In genomic region chr16:32098897-32099637, GRCm38 (mm10) we compare ENCODE assay signal across 8 mouse cellular contexts. TPM values are rescaled to one million over a fixed set of nuclear protein-coding genes. Genes with fewer than 3 reads are reported as not detected.
A peak's percentile ranks its signal among the peaks of the same experiment; 100 is the strongest.
DNase-seq lines count a peak whose midpoint lies in the region; ATAC-seq and TF ChIP-seq lines count a peak whose summit lies in the region.

No protein-coding gene starts in this region.

- TF ChIP-seq CTCF in kidney, adult 2 months (conservative IDR thresholded peaks at IDR 0.05; ENCODE audit: insufficient read depth, insufficient read length, low read depth, low read length): no peak
- no peak; the same call in 1 of the 2 replicates for TF ChIP-seq CTCF in bone marrow, adult 2 months (IDR thresholded peaks at IDR 0.05; ENCODE audit: control insufficient read depth, insufficient read depth, low read length)

- ATAC-seq in hindbrain, embryonic 12.5 days (ENCODE audit: low FRiP score): peak; percentile 83

- H3K27me3 ChIP-seq in kidney, adult 2 months (replicated peaks; ENCODE audit: control insufficient read depth, insufficient read depth, low read length): no peaks in the 10 kb centered on the region
- H3K27me3 ChIP-seq in hindbrain, embryonic 12.5 days: no peaks in the 10 kb centered on the region
- no peaks in the 10 kb centered on the region for H3K27me3 ChIP-seq in midbrain, embryonic 10.5 days (ENCODE audit: low read depth, poor library complexity, severe bottlenecking)

- no peaks in the 10 kb centered on the region for H3K36me3 ChIP-seq in kidney, adult 2 months (ENCODE audit: control insufficient read depth, insufficient read depth, low read length)
- peaks cover 25% of the 10 kb centered on the region for H3K36me3 ChIP-seq in hindbrain, embryonic 12.5 days
- H3K36me3 ChIP-seq in midbrain, embryonic 10.5 days: peaks cover 45% of the 10 kb centered on the region

- TF ChIP-seq POLR2A in kidney, adult 2 months (IDR thresholded peaks at IDR 0.05; ENCODE audit: low read depth, low read length): no peak
- peak; percentile 45; the same call in 1 of the 2 replicates for TF ChIP-seq POLR2A in bone marrow, adult 2 months (IDR thresholded peaks at IDR 0.05; ENCODE audit: borderline replicate concordance, control insufficient read depth, low read depth, low read length)

- peak overlapping the region; percentile 86 for H3K9ac ChIP-seq in hindbrain, embryonic 12.5 days

- no peaks in the 10 kb centered on the region for H3K9me3 ChIP-seq in hindbrain, embryonic 12.5 days (replicated peaks)
- no peaks in the 10 kb centered on the region for H3K9me3 ChIP-seq in midbrain, embryonic 10.5 days (replicated peaks)

- peak overlapping the region; percentile 76 for H3K27ac ChIP-seq in kidney, adult 2 months (ENCODE audit: insufficient read depth, low read depth, low read length)
- peak overlapping the region; percentile 82 for H3K27ac ChIP-seq in bone marrow, adult 2 months (ENCODE audit: control insufficient read depth, insufficient read depth, low read depth, low read length, poor library complexity)
- H3K27ac ChIP-seq in hindbrain, embryonic 12.5 days: peak overlapping the region; percentile 87
- H3K27ac ChIP-seq in midbrain, embryonic 10.5 days (replicated peaks): peak overlapping the region; percentile 94

- H3K4me1 ChIP-seq in kidney, adult 2 months (ENCODE audit: control insufficient read depth, insufficient read depth, low read length): peaks cover 4% of the 10 kb centered on the region; the same call in 1 of the 2 replicates
- peaks cover 4% of the 10 kb centered on the region for H3K4me1 ChIP-seq in bone marrow, adult 2 months (ENCODE audit: control insufficient read depth, insufficient read depth, low read length)
- H3K4me1 ChIP-seq in hindbrain, embryonic 12.5 days: peaks cover 17% of the 10 kb centered on the region
- H3K4me1 ChIP-seq in midbrain, embryonic 10.5 days: peaks cover 25% of the 10 kb centered on the region

- WGBS in kidney, adult 2 months: under 1% methylated on average over 39 of the region's 39 CpGs
- WGBS in bone marrow, adult 2 months: under 1% methylated on average over 39 of the region's 39 CpGs
- under 1% methylated on average over 39 of the region's 39 CpGs for WGBS in hindbrain, embryonic 12.5 days
- WGBS in midbrain, embryonic 10.5 days: under 1% methylated on average over 39 of the region's 39 CpGs

- DNase-seq in kidney, adult 2 months: peak; percentile 24
- DNase-seq in kidney, postnatal 14 days: no peak
- DNase-seq in midbrain, embryonic 10.5 days (ENCODE audit: low spot score): no peak
- no peak for DNase-seq in right cerebral cortex, adult 18-20 months
- no peak for DNase-seq in retina, embryonic 14.5 days (ENCODE audit: low spot score)
- no peak for DNase-seq in ovary, adult 18-20 months (ENCODE audit: low spot score)

- peak overlapping the region; percentile 66 for H3K4me3 ChIP-seq in kidney, adult 2 months (ENCODE audit: insufficient read depth, low read depth, low read length)
- H3K4me3 ChIP-seq in bone marrow, adult 2 months (replicated peaks; ENCODE audit: control insufficient read depth, low read depth, low read length): peak overlapping the region; percentile 91
- peak overlapping the region; percentile 91 for H3K4me3 ChIP-seq in hindbrain, embryonic 12.5 days
- peak overlapping the region; percentile 85 for H3K4me3 ChIP-seq in midbrain, embryonic 10.5 days

- H3K4me2 ChIP-seq in hindbrain, embryonic 12.5 days (replicated peaks): peak overlapping the region; percentile 73

RNA-seq across cellular contexts. Expression of gene Pigx, which starts 0.5 kb away (rescaled TPM):
- polyA plus RNA-seq in kidney, adult 2 months (2012; rRNA removed): 29.0 and 33.2 TPM in 2 replicates
- polyA plus RNA-seq in bone marrow, adult 2 months (2011; ENCODE audit: insufficient read depth, insufficient read length, low replicate concordance, missing spikeins): 11.1 and 35.7 TPM in 2 replicates
- polyA plus RNA-seq in hindbrain, embryonic 12.5 days (2016; fragmentation: Nextera tagmentation; extraction: Ambion mirVana): 124 and 135 TPM in 2 replicates
- polyA plus RNA-seq in midbrain, embryonic 10.5 days (2016; fragmentation: Nextera tagmentation; extraction: Ambion mirVana): 148 and 153 TPM in 2 replicates

RNA-seq across cellular contexts. Expression of gene Cep19, which starts 0.5 kb away (rescaled TPM):
- polyA plus RNA-seq in kidney, adult 2 months (2012; rRNA removed): 17.2 and 18.9 TPM in 2 replicates
- 4.5 and 11.3 TPM in 2 replicates for polyA plus RNA-seq in bone marrow, adult 2 months (2011; ENCODE audit: insufficient read depth, insufficient read length, low replicate concordance, missing spikeins)
- polyA plus RNA-seq in hindbrain, embryonic 12.5 days (2016; fragmentation: Nextera tagmentation; extraction: Ambion mirVana): 39.6 and 41.9 TPM in 2 replicates
- polyA plus RNA-seq in midbrain, embryonic 10.5 days (2016; fragmentation: Nextera tagmentation; extraction: Ambion mirVana): 36.2 and 38.3 TPM in 2 replicates

RNA-seq across cellular contexts. Expression of gene Pak2, which starts 19.9 kb away (rescaled TPM):
- polyA plus RNA-seq in kidney, adult 2 months (2012; rRNA removed): 15.7 and 18.3 TPM in 2 replicates
- polyA plus RNA-seq in bone marrow, adult 2 months (2011; ENCODE audit: insufficient read depth, insufficient read length, low replicate concordance, missing spikeins): 12.7 and 25.2 TPM in 2 replicates
- 48.5 and 50.3 TPM in 2 replicates for polyA plus RNA-seq in hindbrain, embryonic 12.5 days (2016; fragmentation: Nextera tagmentation; extraction: Ambion mirVana)
- polyA plus RNA-seq in midbrain, embryonic 10.5 days (2016; fragmentation: Nextera tagmentation; extraction: Ambion mirVana): 40.8 and 45.1 TPM in 2 replicates
